Mouse (Mus musculus): Measurements from ENCODE around the gene Zfp691. TPM values are rescaled to one million over a fixed set of nuclear protein-coding genes. Genes with fewer than 3 reads are reported as not detected.

The Zfp691 gene
- 9.7 and 14.4 TPM in 2 replicates for polyA plus RNA-seq (2012; rRNA removed)

DNA sequence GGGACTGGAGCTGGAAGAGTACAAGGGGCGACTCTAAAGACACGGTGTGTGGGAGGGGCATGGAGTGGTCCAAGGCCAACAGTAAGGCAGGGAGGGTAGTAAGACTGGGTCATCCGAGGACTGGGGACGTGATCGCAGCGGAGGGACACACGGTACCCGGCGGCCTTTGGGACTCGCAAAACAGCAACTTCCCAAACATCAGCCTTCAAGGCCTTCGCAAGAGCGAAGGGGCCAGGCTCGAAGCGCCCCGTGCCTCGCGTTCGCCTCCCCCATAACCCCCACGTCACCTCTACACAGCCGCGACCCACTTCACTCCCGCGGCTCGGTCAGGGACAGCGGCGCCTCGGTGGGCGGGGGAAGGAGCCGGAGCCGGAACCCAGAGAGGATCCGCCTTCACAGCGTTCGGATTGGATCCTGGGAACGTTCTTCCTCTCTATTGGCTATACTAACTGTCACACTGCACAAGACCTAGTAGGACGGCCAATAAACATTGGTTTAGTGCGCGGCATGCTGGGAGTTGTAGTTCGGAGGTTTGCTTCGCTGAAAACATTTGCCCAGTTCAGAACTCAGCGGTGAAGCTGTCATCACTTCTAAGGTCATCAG, at the start of gene Zfp691:
TSS of gene Zfp691 (minus strand) at position 345 of the 603 bp plus-strand sequence.

DNA sequence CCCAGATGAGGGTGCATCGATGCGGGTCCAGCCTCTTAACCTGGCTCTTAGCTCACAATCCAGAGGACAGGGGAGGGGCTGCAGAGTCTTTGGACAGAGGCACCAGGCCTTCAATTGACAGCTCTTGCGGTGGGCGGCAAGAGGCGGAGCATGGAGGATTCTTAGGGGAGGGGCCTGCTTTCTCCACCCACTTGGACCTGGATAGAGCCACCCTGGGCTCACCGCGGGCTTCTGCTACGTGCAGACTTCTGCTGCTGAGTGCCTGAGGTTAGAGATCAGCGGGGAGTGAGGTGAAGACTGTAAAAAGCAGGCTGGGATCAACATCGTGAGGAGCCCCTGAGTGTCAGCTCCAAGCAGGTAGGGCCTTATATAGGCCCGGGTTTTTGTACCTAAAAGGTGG, 44.2 kb upstream of the Zfp691 start, which contains the start of gene Tmem269:
TSS of gene Tmem269 (minus strand) at position 49 of the 400 bp plus-strand sequence.

DNA sequence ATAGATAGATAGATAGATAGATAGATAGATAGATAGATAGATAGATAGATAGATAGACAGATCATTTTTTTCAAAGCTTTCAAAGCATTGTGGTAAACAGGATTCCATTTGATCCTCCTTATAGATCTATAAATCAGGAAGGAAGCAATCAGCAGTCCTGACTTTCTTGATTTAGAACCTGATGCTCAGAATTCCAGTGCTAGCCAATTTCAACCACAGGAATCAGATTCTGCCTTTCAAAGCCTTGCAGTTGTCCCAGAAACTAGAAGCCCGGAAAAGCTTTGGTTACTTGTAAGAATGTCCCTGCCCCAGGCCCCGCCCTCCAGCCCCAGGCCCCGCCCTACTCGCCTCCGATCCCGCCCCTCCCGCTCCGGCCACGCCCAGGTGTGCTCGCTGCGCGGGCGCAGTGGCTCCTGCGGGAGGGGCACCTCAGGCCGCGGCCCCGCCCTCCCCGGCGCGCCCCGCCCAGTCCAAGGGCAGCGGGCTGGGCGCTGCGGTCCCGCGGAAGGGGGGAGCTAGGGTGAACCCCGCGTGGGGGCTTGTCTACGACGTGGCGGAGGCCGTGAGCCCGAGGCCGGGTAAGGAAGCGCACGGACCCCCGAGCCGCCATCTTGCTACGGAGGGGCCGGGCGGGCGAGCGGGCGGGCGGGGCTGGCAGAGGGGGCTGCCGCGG, 21.1 kb upstream of the Zfp691 start, which contains the start of gene Svbp:
TSS of gene Svbp (plus strand) at position 398 of the 673 bp plus-strand sequence.

DNA sequence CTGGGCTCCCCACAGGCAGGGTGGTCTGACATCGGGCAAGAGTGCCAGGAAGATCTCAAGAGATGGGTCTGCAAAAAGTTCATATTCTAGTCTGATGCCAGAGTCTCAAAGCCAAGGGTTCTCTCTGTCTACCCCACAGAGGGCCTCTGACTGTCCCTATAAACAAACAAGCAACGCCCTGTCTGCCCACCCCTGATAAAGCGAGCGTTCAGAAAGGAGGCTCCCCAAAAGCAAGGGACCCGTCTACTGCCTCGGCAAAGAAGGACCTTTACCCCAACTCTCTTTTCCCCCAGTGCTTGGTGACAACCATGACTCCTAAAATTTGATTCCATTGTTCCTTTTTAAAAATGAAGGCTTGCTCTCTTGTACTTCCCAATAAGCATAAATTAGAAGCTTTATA, 15.9 kb upstream of the Zfp691 start, which contains the start of gene Ermap:
TSS of gene Ermap (minus strand) at position 148 of the 400 bp plus-strand sequence.

Other genes with a start within 250 kb of the Zfp691 start
- not detected in 2 replicates for gene Olfr1328, start 235.6 kb downstream of the Zfp691 start, polyA plus RNA-seq (2012; rRNA removed)
- gene Lao1, start 212.6 kb downstream of the Zfp691 start, polyA plus RNA-seq (2012; rRNA removed), result not detected in 2 replicates
- 77.0 and 86.0 TPM in 2 replicates for gene Slc2a1, start 65.5 kb downstream of the Zfp691 start, polyA plus RNA-seq (2012; rRNA removed)
- gene Ermap, start 15.8 kb upstream of the Zfp691 start, polyA plus RNA-seq (2012; rRNA removed), result 19.8 and 21.1 TPM in 2 replicates
- 94.0 and 96.6 TPM in 2 replicates for gene Svbp, start 21.1 kb upstream of the Zfp691 start, polyA plus RNA-seq (2012; rRNA removed)
- 0.08 and 0.22 TPM in 2 replicates for gene Tmem269, start 44.0 kb upstream of the Zfp691 start, polyA plus RNA-seq (2012; rRNA removed)
- gene AU022252, start 58.5 kb upstream of the Zfp691 start, polyA plus RNA-seq (2012; rRNA removed), result 13.9 and 18.3 TPM in 2 replicates
- gene P3h1, start 58.7 kb upstream of the Zfp691 start, polyA plus RNA-seq (2012; rRNA removed), result 33.3 and 35.2 TPM in 2 replicates
- gene Cldn19, start 81.2 kb upstream of the Zfp691 start, polyA plus RNA-seq (2012; rRNA removed), result 0.13 and 0.27 TPM in 2 replicates
- 896 and 955 TPM in 2 replicates for gene Ybx1, start 120.4 kb upstream of the Zfp691 start, polyA plus RNA-seq (2012; rRNA removed)
- gene Ppih, start 146.4 kb upstream of the Zfp691 start, polyA plus RNA-seq (2012; rRNA removed), result 113 and 127 TPM in 2 replicates
- 6.0 and 9.9 TPM in 2 replicates for gene Ccdc30, start 241.3 kb upstream of the Zfp691 start, polyA plus RNA-seq (2012; rRNA removed)
- gene Ppcs, start 248.2 kb upstream of the Zfp691 start, polyA plus RNA-seq (2012; rRNA removed), result 12.4 and 13.1 TPM in 2 replicates
- 0.09 and 0.16 TPM in 2 replicates for gene Zmynd12, start 248.6 kb upstream of the Zfp691 start, polyA plus RNA-seq (2012; rRNA removed)